Mouse (Mus musculus): ENCODE measurements at regions not wholly inside any gene's neighbourhood (a gene's known extent, or its start where the extent isn't known, plus 50 kb on each side); places are given as distances from the start of the nearest gene placed in this dataset.

DNA sequence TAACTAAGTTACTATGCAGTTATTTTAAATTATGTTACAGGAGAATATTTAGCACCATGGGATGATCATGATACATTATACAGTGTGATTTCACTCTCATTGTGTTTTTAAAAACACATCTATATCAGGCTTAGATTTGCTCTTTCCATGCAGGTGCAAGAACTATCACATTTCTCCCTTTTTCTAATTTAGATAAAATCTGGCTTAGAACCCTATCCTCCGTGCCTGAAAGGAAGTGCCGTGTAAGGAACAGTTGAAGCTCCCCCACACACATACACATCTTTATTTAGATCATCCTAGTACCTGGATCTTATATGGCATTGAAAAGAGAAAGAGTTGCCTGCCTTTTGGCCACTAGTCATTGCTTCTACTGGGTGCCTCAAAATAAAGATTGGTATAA, 925.0 kb upstream of the Gm7489 start:
- no peak for DNase-seq (ENCODE audit: low spot score in 2 of 2)

DNA sequence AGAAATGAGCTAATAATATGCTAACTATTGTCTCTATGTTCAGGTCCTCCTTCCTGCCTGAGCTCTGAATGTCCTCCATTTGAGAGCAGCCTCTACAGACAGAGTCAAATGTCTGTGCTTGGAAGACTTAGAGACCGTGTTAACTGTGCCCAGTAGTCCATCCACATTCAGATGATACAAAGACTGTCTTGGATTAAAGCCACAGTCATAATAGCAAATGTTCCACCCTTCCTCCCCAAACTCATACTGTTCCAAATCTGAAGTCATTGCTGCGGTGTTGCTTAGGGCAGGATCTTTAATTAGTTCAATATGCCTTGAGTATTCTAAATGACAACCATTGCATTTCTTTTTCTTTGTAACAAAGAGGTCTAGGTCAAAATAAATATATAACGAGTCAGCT, 923.2 kb upstream of the Gm7489 start:
- DNase-seq (ENCODE audit: low spot score in 2 of 2) = no peak

DNA sequence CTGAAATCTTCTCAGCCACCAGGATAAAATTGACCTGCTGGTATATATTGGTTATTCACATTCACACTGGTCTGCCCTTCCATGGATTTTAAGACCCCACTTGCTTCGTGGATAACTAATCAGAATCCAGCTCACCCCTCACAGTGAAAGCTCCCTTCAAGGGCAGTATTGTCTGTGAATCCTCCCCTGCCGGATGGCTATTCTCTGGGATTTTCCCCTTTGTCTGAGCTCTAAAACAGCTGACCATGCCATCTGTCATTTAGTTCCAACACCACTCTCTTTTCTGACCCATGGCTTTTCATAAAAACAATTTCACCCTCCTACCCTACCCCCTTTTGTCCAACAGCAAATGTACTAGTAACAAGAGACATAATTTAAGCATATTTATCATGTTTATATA, 920.8 kb upstream of the Gm7489 start:
- DNase-seq (ENCODE audit: low spot score in 2 of 2) = no peak

DNA sequence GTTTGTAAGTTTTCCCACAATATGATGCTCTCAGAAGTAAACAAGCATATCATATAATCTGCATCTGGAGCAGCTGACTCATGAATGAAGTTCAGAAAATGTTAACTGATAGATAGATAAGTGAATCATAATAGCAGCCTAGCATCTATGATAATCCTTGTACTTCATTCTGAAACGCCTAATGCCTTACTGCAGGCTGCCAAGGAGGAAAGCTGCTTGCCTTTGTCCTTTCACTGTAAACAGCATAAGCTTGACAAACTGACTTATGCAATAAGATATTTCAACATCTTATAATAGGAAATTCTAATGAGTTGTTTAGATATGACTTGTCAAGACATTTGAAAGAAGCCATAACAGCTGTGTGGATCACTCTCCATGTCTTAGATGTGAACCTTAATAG, 920.3 kb upstream of the Gm7489 start:
- no peak for DNase-seq (ENCODE audit: low spot score in 2 of 2)

DNA sequence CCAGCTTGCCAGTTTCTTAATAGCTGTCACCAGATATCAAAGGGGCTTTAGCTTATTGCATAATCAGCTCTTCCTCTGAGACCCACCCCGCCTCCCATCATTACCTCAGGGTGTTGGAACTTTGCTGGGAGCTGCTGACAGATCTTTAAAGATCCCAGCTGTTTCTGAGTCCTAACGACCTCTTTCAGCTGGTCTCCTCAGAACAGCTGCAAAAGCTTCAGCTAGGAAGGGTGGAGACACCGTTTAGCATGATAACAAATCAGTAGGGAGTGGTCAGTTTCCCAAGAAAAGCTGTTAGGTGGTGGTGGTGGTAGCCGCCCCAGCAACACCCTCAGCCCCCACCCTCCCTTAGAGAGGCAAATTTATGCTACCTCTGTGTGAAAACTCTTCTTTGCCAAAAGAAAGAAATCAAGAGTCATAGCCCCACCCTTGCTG, 916.9 kb upstream of the Gm7489 start:
- peak in 1 of 2 experiments; percentile 69 for DNase-seq (ENCODE audit: low spot score in 2 of 2)

DNA sequence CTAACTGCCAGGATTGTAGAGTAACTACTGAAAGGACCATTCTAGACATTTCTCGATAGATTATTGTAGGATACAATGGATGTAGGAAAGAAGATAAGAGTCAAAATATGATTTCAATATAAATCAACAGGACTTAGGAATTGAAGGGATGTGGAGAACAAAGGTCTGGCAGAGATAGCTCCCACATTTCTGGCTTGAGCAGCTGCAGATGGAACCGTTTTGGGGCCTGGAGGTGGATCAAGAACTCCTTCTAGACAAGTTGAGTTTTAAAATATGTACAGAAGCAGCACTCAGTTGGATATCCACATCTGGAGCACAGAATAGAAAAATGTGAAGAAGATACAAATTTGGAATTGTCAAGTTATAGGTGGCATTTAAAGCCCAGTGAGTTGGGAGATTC, 901.9 kb upstream of the Gm7489 start:
- no peak for DNase-seq (ENCODE audit: low spot score in 2 of 2)

DNA sequence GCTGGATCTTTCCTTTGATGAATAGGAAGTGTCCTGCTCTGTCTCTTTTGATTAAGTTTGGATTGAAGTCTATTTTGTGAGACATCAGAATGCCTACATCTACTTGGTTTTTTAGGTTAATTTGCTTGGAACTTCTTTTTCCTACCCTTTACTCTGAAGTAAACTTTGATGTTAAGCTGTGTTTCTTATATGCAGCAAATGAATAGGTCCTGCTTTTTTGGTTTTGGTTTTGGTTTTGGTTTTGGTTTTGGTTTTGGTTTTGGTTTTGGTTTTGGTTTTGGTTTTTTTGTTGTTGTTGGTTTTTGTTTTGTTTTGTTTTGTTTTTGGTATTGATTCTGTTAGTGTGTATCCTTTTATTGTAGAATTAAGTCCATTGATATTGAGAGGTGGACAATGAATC, 894.1 kb upstream of the Gm7489 start:
- DNase-seq (ENCODE audit: low spot score in 2 of 2) = no peak

DNA sequence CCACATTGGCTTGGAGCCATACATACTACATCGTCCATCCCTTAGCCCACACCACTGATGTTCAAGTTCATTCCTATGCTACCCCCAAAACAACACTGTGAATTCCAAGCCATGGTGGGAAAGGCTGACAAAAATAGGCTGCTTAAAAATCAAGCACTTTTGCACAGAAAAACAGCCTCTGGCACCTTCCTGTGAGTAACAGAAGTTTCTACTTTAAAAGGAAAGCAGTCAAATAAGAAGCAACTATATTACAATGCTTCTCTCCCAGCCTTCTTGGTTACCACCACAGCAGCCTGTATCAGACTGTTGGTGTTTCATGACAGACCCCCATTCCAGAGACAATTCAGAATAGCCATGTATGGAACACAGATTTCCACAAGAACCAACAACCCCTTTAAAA, 890.4 kb upstream of the Gm7489 start:
- DNase-seq (ENCODE audit: low spot score in 2 of 2) = no peak

DNA sequence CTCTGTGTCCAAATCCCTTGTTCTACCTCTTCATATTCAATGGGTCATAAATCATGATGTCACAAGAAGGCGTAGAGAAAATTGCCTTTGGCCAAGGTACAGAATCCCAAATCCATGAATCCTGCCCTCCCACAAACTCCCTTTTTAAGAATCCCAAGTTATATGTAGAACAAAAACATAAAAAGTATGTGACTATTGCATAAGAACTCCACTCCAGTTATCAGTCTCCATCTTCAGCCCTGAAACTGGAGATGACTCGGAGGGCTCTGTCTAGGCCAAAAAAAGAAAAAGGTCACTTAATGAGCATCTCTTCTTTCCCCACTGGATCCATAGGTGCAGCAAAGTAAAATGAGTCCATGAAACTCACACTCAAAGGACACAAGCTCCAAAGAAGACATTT, 885.5 kb upstream of the Gm7489 start:
- no peak for DNase-seq (ENCODE audit: low spot score in 2 of 2)

DNA sequence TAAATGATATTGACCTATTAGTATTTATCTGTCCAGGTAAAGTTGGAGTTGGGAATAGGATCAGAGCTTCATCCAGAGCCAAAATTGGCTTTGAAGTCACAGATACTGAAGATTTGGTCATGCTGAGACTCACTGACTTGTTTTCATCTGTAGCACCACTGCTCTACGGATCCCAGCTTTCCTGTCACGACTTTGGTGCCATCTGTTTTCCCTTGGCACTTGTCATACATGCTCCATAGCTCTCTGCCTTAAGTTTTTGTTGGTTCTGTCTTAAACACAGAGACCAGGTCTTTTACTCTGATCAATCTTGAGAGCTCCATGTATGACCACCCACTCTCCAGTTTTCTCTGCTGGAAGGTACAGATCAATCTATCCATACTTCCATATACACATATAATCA, 884.9 kb upstream of the Gm7489 start:
- DNase-seq (ENCODE audit: low spot score in 2 of 2) = no peak

DNA sequence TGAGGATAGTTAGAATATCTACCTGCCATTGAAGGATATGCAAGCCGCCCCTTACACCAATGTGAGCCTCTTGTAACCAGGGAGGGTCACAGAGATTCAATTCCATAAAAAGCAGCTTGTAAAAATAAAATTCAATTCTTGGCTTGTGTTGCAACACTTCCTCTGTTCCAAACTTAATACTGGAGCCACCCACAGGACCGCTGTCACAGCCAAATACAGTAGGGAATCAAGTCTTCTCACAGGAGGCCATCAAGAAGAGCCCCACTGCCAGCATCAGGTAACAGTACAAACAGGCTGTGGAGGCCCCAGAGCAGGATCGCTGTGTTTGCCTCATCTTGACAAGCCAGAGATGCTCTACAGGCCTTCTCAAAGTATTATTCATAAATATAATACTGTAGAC, 883.3 kb upstream of the Gm7489 start:
- DNase-seq (ENCODE audit: low spot score in 2 of 2) = no peak

DNA sequence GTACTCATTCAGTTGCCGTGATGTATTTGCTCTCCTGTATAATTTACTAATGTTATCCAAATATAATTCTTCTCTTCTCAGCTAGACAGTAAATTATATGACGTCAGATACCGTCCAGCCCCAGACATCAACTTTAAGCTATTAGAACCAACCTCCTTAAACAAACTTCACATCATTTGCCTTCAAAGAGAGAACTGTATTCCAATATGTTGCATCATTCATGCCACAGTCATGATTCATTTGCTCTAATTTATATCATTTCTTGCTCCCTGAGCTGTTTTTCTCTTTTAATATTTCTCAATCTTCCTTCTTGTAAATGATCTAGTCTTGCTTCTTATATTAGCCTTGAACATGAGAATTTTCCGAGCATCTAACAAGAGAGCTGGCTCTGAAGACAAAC, 882.7 kb upstream of the Gm7489 start:
- DNase-seq (ENCODE audit: low spot score in 2 of 2) = no peak

DNA sequence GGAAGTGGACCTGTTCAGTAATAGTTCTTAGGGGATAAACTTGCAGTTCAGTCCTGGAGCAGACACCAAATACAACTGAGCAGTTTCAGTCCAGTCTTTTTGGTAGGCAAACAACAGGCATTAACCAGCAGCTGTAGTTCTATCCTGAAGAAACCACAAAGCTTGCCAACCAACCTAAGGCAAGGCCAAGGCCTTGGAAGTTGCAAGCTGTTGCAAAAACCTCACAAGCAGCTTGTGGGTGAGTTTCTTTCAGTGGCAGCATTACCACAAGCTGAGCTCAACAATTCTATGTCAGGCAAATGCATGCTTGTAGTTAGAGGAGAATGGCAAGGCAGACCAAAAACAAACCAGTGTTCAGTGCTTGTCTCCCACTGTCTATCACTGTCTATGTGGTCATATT, 880.6 kb upstream of the Gm7489 start:
- no peak for DNase-seq (ENCODE audit: low spot score in 2 of 2)

DNA sequence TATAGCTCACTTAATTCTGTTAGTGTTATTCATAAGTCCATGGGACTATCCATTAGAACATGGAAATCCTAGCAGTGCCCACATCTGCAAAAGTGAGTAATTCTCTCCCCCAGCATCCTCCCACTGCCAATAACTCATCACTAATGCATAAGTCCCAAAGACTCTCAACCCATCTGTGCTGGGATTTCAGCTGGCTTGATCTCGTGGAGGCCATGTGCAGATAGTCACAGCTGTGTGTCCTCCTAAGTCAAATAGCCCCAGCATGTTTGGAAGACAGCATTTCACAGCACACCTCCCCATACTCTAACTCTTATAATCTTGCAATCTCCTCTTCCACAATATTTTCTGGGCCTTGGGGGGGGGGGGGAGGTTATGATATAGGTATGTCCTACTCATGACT, 877.9 kb upstream of the Gm7489 start:
- DNase-seq (ENCODE audit: low spot score in 2 of 2) = no peak

DNA sequence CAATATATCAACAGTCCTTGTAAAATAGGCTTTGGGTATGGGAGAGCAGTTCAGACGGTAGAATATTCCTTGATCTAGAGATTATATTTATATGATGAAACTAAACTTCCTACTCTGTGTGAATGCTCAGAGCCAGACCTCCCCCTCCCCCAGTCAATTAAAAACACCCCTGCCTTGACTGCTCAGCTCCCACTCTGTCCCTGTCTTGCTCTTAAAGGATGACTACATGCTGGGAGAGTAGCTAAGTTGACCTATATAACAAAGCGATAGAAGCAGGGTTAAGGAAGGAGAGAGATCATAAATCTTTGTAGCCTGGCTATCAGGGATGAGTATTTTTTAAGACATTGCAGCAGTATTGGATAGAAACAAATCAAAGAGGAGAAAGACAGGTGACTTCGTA, 875.4 kb upstream of the Gm7489 start:
- no peak for DNase-seq (ENCODE audit: low spot score in 2 of 2)

Data from urinary bladder, adult 18-20 months (tissue).